Mouse (Mus musculus) small intestine, adult 2 months (tissue): Measurements from ENCODE around the gene Dlg2.

ENCODE experiments used
- CTCF ChIP-seq: fragments of 200-500 bp; IDR thresholded peaks from 2 replicates; pipeline ENCODE4 v1.5.1; 2012; ENCODE audit warnings: low read depth, mild to moderate bottlenecking, control low read depth, inconsistent platforms, low read length, moderate library complexity, mixed read lengths; ENCODE audit not compliant: insufficient replicate concordance, insufficient read length; ENCODE audit errors: extremely low read depth
- POLR2A ChIP-seq: fragments of 200-500 bp; IDR thresholded peaks from 2 replicates; pipeline ENCODE4 v1.6.1; 2012; ENCODE audit warnings: low read depth, mild to moderate bottlenecking, control low read depth, inconsistent platforms, low read length, moderate library complexity

GRCm38 (mm10) chr7:90457517-90457916 is 19.0 kb upstream of the Dlg2 start:
- 0 out of 2 replicates have a peak, but pooled peaks have one; percentile 3 for TF ChIP-seq CTCF
- TF ChIP-seq POLR2A: no peak
